Mouse (Mus musculus) lung, adult 2 months (tissue): Measurements from ENCODE around the gene Ccsap.

ENCODE experiments used
- CTCF ChIP-seq: fragments of 200-500 bp; IDR thresholded peaks from 2 replicates; pipeline ENCODE4 v1.5.1; 2011; ENCODE audit warnings: mild to moderate bottlenecking, low read length, control low read depth; ENCODE audit not compliant: insufficient read depth
- POLR2A ChIP-seq: fragments of 200-500 bp; IDR thresholded peaks from 2 replicates; pipeline ENCODE4 v1.6.1; 2011; ENCODE audit warnings: low read depth, mild to moderate bottlenecking, control low read depth, low read length, borderline replicate concordance; ENCODE audit errors: extremely low read depth

GRCm38 (mm10) chr8:123801538-123801937 lies 58.5 kb downstream of the Ccsap start:
- TF ChIP-seq CTCF (no peak), POLR2A (no peak)
